8 mouse cellular contexts compared by ENCODE assay signal in the genomic region with DNA sequence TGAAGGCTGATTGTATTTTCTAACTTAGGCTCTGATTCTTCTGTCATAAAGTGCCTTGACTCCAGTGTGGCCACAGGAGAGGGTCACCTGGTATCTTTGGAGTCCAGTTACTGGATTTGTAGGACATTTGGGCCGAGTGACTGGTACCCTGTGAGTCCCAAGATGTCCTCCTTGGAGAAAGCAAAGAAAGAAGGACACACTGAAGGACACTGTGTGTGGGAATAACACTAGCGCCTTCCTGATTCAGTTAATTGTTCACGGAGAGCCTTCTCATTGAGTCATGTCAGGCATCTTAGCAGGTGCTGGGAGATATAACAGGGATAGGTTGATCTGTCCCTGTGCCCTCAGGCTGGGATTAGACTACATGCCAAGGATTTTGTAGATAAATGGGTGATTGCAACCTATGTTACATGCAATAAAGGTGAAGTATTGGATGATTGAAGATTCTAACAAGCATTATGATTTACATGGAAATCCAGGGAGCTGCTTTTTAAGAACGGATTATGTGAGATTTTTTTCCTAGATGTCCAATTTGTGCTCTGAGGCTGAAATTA. TPM values are rescaled to one million over a fixed set of nuclear protein-coding genes. Genes with fewer than 3 reads are reported as not detected.
DNase-seq lines count a peak whose midpoint lies in the region; ATAC-seq and TF ChIP-seq lines count a peak whose summit lies in the region.

No protein-coding gene starts in this region.

- TF ChIP-seq EP300 in stomach, postnatal 0 days (optimal IDR thresholded peaks at IDR 0.05): no peak

- H3K4me1 ChIP-seq in liver, embryonic 12.5 days: peaks cover 45% of the 10 kb centered on the region
- 0 out of 2 replicates have a peak, but pooled peaks cover 3% of the 10 kb centered on the region for H3K4me1 ChIP-seq in stomach, postnatal 0 days (replicated peaks; ENCODE audit: control insufficient read depth, insufficient read depth)

- TF ChIP-seq CTCF in stomach, postnatal 0 days (IDR thresholded peaks at IDR 0.05; ENCODE audit: low read depth): no peak

- no peaks in the 10 kb centered on the region for H3K9me3 ChIP-seq in liver, embryonic 12.5 days (replicated peaks)
- no peaks in the 10 kb centered on the region for H3K9me3 ChIP-seq in stomach, postnatal 0 days (ENCODE audit: control insufficient read depth, low read length)

- peaks cover 5% of the 10 kb centered on the region for H3K36me3 ChIP-seq in liver, embryonic 12.5 days
- no peaks in the 10 kb centered on the region for H3K36me3 ChIP-seq in stomach, postnatal 0 days (ENCODE audit: control insufficient read depth, insufficient read depth, low read length)

- peak; percentile 26 for DNase-seq in embryo, embryonic 10.5 days (ENCODE audit: low spot score)
- no peak for DNase-seq in embryo, embryonic 10 days (ENCODE audit: low spot score)
- DNase-seq in thymus, postnatal 0 days (ENCODE audit: low spot score): peak; percentile 6
- no peak for DNase-seq in thymus, adult 18-20 months
- no peak for DNase-seq in stomach, postnatal 0 days (ENCODE audit: low spot score)
- DNase-seq in urinary bladder, postnatal 25 days (ENCODE audit: low spot score): no peak
- no peak for DNase-seq in spleen, postnatal 36 days (ENCODE audit: low spot score in 2 of 2)

- H3K4me3 ChIP-seq in liver, embryonic 12.5 days: peak overlapping the region; percentile 89
- H3K4me3 ChIP-seq in stomach, postnatal 0 days (ENCODE audit: low read depth, low read length): peak overlapping the region; percentile 98

- WGBS in liver, embryonic 12.5 days (ENCODE audit: insufficient replicate concordance): 65% methylated on average over 4 of the region's 4 CpGs
- WGBS in stomach, postnatal 0 days: 39% methylated on average over 4 of the region's 4 CpGs

- no peaks in the 10 kb centered on the region for H3K27me3 ChIP-seq in liver, embryonic 12.5 days (replicated peaks)
- H3K27me3 ChIP-seq in stomach, postnatal 0 days (ENCODE audit: control insufficient read depth, insufficient read depth, low read length): no peaks in the 10 kb centered on the region

- peak overlapping the region; percentile 92 for H3K9ac ChIP-seq in liver, embryonic 12.5 days
- H3K9ac ChIP-seq in stomach, postnatal 0 days (ENCODE audit: low read length): no peak overlapping the region; the same call in 1 of the 2 replicates

- no peak for ATAC-seq in liver, embryonic 12.5 days
- no peak for ATAC-seq in stomach, postnatal 0 days (ENCODE audit: low FRiP score, low TSS enrichment)

- peak overlapping the region; percentile 96 for H3K4me2 ChIP-seq in liver, embryonic 12.5 days
- H3K4me2 ChIP-seq in stomach, postnatal 0 days (replicated peaks; ENCODE audit: low read depth): peak overlapping the region; percentile 85

- no peak overlapping the region; the same call in 1 of the 2 replicates for H3K27ac ChIP-seq in liver, embryonic 12.5 days
- H3K27ac ChIP-seq in stomach, postnatal 0 days (replicated peaks): no peak overlapping the region

RNA-seq across cellular contexts. Expression of a gene that starts 1.5 kb away (rescaled TPM):
- 3.1 and 3.5 TPM in 2 replicates for polyA plus RNA-seq in thymus, postnatal 0 days (2015; fragmentation: Nextera tagmentation; extraction: Ambion mirVana)
- 1.1 and 1.7 TPM in 2 replicates for polyA plus RNA-seq in liver, embryonic 12.5 days (2016; fragmentation: Nextera tagmentation; extraction: Ambion mirVana)
- 1.3 TPM in 2 replicates for polyA plus RNA-seq in stomach, postnatal 0 days (2015; fragmentation: Nextera tagmentation; extraction: Ambion mirVana)

RNA-seq across cellular contexts. Expression of a gene that starts 1.7 kb away (rescaled TPM):
- polyA plus RNA-seq in thymus, postnatal 0 days (2015; fragmentation: Nextera tagmentation; extraction: Ambion mirVana): 31.1 and 32.4 TPM in 2 replicates
- polyA plus RNA-seq in liver, embryonic 12.5 days (2016; fragmentation: Nextera tagmentation; extraction: Ambion mirVana): 29.8 and 30.5 TPM in 2 replicates
- 36.9 and 37.7 TPM in 2 replicates for polyA plus RNA-seq in stomach, postnatal 0 days (2015; fragmentation: Nextera tagmentation; extraction: Ambion mirVana)

Comparison
In these comparisons a context has a peak if more than half of its experiments do, and no peak if none do; other contexts are left out.
1. DNase-seq: peak in embryo, embryonic 10.5 days (single experiment) and thymus, postnatal 0 days (single experiment); none in embryo, embryonic 10 days (single experiment), thymus, adult 18-20 months (0 of 2), stomach, postnatal 0 days (single experiment), urinary bladder, postnatal 25 days (single experiment) and spleen, postnatal 36 days (0 of 2).